Mouse (Mus musculus): Measurements from ENCODE around the gene Obp2b. TPM values are rescaled to one million over a fixed set of nuclear protein-coding genes. Genes with fewer than 3 reads are reported as not detected.
A peak's percentile ranks its signal among the peaks of the same experiment; 100 is the strongest.
"Not testable (repeated sequence)": the region's sequence is repeated elsewhere in the genome, so short reads cannot be mapped to it uniquely, and the experiment has no call there.

Obp2b gene
- not detected for total RNA-seq (2021)

DNA sequence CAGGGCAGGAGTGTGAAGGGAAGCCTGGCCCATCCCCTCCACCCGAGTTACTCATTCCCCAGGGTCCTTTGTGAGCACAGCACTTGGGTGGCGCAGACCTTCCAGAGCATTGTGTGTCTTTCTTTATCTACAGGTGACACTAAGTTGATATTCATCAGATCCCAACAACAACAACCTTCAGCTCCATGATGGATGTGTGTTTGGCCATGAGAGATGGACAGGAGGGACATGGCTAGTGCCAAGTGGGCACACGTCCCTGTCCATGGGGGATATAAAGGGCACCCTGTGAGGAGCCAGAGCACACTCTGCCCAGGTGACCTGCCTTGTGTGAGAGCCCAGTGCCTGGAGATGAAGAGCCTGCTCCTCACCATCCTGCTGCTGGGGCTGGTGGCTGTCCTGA, at the start of gene Obp2b:
Gene Obp2b, plus strand, starts transcription at position 301 of the 400 bp plus-strand sequence.
- DNase-seq (ENCODE audit: low spot score); intact Hi-C loops (cut with DNase I): not testable (repeated sequence)

DNA sequence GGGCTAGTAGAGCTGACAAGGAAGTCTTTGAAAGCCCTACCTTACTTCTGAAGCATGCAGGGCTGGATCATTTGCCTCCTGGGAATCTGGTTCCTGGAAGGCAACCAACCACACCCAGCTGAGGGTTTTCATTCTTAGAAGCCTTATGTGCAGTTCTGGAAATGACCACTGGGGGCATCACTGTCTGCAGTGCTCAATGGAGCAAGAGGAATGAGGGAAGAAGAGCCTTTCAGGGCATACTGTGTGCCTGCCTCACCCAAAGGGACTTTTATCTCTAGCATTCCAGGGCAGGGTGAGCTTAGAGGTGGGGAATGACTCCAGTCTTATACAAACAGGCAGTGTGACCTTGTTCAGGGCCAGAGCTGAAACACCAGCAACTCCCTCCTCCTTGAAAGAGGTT, 42.2 kb upstream of the Obp2b start:
- intact Hi-C loops (cut with DNase I) = loop anchor here (5.0 kb wide), 1 partner anchor 38 kb away; no protein-coding TSS in a partner anchor
- DNase-seq (ENCODE audit: low spot score) = peak; percentile 19

DNA sequence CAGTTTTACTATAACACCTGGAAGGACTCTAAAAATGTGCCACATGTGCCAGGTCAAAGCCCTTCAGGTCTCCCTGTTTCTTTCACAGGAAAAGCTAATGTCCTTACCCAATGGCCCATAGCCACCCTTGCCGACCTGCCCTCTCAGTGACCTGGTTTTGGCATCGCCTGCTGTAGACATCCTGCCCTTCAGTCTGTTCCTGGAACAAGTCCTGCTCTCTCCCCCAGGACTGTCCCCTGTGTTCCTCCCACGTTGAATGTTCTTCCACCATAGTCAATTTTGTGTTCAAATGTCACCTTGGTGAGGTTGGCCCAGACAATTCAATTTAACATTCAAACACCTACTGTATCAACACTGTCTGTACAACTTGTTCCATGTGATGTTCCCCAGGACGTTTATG, 39.9 kb upstream of the Obp2b start:
- intact Hi-C loops (cut with DNase I) = loop anchor here (5.0 kb wide), 1 partner anchor 35 kb away; no protein-coding TSS in a partner anchor
- no peak for DNase-seq (ENCODE audit: low spot score)

DNA sequence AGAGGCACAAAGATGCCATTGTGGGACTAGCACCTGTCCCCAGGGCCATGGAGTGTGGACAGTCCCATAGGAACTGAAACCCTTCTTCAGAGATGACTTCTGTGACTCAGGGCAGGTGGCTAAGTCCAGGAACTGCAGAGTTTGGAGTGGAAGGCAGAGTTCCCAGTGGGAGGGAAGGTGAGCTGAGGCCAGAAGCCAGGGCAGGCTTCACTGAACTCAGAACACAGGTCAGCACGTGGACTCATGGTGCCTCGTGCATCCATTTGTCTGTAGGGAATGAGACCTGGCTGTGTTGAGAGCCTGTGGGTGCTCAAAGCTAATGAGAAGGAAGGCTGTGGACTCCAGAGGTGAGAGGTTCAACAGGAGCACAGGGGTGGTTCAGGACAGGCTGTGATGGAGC, 38.1 kb upstream of the Obp2b start:
- intact Hi-C loops (cut with DNase I) = loop anchor here (2.0 to 5.0 kb wide), 2 partner anchors 34 to 54 kb away; no protein-coding TSS in a partner anchor

DNA sequence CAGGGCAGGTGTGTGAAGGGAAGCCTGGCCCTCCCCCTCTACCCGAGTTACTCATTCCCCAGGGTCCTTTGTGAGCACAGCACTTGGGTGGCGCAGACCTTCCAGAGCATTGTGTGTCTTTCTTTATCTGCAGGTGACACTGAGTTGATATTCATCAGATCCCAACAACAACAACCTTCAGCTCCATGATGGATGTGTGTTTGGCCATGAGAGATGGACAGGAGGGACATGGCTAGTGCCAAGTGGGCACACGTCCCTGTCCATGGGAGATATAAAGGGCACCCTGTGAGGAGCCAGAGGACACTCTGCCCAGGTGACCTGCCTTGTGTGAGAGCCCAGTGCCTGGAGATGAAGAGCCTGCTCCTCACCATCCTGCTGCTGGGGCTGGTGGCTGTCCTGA, 37.1 kb upstream of the Obp2b start, which contains the start of gene Obp2a:
Gene Obp2a, plus strand, starts transcription at position 301 of the 400 bp plus-strand sequence.
- not testable (repeated sequence) for DNase-seq (ENCODE audit: low spot score)
- intact Hi-C loops (cut with DNase I) = loop anchor here (2.0 to 5.0 kb wide), 2 partner anchors 33 to 53 kb away; no protein-coding TSS in a partner anchor

More for the DNA sequence above, 38.1 kb upstream of the Obp2b start:
- DNase-seq (ENCODE audit: low spot score) = no peak

DNA sequence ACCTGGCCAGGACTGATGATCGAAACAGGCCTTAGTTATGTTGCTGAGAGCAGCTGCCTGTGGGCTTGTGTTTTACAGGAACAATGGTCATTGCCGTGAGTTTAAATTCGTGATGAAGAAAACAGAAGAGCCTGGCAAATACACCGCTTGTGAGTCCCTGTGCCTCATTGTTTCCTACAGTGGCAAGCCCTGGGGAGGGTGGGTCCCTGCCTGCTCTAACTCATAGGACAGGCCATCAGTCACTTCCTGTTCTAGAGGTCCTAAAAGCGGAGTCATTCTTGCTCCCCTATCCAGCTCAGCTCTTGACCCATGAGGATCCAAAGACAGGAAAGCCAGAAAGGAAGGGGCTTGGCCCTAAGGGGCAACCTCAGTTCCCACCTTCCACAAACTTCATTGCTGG, 35.8 kb upstream of the Obp2b start:
- intact Hi-C loops (cut with DNase I) = no loop called here
- no peak for DNase-seq (ENCODE audit: low spot score)

DNA sequence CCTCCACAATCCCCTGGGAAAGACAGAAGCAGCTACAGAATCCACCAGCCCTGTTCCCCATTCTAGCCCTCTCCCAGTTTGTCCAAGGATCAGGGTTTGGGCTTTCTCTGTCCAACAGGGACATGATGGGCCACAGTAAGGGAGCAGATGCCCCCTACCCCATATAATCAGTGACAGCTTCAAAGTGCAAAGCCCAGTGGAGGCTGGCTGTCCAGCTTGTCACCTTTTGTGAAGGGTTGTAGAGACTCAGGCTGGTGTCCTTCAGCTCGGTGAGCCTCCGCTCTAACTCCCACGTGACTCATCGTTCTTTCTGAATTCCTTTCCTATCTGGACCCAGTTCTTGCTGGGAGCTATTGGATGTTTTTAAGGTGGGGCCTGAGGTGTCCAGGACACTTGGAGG, 33.1 kb upstream of the Obp2b start:
- no peak for DNase-seq (ENCODE audit: low spot score)
- intact Hi-C loops (cut with DNase I) = no loop called here

DNA sequence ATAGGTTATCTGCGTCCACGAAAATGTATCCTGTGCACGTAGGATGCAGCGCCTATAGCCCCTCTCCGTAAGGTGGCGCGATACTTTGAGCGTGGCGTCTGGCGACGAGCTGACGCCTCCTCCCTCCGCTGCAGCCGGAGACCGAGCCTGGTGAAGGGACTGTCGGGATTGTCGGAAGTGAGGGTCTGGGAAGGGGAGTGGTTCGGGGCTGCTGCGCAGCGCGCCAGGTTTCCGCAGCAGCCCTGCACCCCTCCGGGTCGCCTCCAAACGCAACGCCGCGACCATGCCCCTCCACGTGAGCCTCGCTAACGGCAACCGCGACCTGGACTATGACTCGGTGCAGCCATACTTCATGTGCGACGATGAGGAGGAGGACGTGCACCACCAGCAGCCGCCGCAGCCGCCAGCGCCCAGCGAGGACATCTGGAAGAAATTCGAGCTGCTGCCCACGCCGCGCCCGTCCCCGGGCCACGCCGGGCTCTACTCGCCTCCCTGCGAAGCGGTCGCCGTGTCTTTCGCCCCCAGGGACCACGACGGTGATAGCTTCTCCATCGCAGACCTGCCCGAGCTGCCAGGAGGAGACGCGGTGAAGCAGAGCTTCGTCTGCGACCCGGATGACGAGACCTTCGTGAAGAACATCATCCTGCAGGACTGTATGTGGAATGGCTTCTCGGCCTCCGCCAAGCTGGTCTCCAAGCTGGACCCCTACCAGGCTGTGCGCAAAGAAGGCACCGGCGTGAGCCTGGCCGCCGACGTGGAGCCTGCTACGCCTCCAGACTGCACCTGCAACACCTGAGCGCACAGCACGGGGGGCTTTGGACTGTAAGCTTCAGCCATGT, 29.9 kb upstream of the Obp2b start, which contains the start of gene Bmyc:
Gene Bmyc, plus strand, starts transcription at position 97 of the 839 bp plus-strand sequence.
- intact Hi-C loops (cut with DNase I) = no loop called here

DNA sequence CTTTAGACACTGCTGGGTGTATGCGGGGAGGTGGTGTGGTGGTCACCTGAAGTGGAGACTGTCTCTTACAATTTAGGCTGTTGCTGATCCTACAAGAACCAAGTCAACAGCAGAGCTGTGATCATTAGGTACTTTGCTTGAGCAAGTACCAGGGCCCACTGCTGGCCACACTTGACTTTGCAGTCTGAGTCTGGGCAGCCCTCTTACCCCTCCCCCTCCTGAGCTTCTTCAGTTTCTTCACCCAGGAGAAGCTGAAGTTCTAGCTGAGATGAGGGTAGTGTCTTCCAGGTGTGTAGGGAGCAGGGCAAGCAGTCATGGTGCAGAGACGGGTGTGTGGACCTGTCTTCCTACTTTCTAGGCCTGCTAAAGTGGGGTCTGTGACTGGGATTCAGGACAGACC, 28.7 kb upstream of the Obp2b start:
- no peak for DNase-seq (ENCODE audit: low spot score)
- intact Hi-C loops (cut with DNase I) = no loop called here

More for the DNA sequence above, 29.9 kb upstream of the Obp2b start, which contains the start of gene Bmyc:
- DNase-seq (ENCODE audit: low spot score) = peak; percentile 51

DNA sequence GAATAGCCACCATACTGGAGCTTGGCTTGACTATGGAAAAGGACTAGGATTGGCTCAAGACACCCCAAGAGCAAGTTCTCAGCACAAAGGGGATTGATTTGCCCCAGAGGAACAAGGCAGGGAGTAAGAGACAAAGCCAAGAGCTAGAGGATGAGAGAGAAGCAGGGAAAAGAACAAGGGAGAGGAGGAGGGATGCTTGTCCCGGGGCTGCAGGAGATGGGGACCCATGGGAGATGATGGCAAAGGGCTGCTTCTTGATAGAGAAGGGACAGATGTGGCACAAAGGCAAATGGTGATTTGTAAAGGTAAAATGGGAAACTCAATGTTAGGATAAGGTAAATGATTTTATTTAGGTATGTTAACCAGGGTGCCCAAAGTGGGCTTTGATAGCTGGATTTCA, 27.8 kb upstream of the Obp2b start:
- intact Hi-C loops (cut with DNase I); DNase-seq (ENCODE audit: low spot score): not testable (repeated sequence)

DNA sequence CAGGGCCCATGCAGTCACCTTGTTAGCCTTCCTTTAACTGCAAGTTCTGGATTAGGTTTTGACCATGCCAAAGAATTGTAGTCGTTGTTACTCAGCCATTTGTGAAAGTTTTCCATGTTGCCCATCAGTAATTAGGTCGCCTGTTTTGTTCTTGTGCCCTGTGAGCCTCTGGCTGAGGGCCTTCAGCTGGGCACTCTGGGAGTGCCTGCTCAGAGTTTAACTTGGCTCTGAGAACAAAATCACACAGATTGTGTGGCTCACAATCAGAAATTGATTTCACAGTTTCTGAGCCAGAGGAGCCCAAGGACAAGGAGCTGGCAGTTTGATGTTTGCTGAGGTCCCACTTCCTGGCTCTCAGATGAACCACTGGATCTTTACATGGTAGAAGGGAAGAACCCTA, 27.0 kb upstream of the Obp2b start:
- DNase-seq (ENCODE audit: low spot score); intact Hi-C loops (cut with DNase I): not testable (repeated sequence)

DNA sequence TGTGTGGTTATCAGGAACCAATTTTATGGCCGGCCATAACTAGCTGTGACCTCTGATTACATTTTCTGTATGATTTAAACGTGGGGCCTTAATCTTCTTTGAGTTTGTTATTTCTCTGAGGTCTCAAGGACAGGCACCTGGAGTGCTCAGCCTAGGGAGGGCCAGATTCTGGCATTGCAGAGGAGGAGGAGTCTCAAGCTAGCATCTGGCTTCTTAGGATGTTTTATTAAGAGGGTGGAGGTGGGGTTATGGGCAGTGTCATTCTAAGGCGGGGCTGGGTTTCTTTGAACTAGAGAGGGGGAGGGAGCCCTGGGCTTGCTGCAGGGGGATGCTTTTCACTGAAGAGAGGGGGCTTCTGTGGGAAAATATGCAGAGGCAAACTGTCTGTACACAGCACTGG, 25.2 kb upstream of the Obp2b start:
- intact Hi-C loops (cut with DNase I); DNase-seq (ENCODE audit: low spot score): not testable (repeated sequence)

DNA sequence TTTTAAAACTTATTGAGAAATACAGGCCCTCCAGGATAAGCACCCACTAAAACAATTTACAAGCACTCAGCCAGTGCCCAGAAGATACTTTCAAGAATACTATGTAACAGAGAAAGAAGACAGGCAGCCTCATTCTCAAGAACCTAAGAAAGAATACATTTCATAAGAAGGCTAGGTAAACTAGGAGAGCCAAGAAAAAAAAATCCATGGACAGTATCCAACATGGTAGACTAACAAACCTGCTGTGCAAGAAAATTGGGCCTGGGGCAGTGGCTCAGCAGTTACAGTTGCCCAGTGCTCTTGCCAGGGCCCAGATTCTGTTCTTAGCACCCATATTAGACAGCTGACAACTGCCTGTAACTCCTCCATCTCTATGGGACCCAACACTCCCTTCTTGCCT, 19.6 kb upstream of the Obp2b start:
- intact Hi-C loops (cut with DNase I) = no loop called here

DNA sequence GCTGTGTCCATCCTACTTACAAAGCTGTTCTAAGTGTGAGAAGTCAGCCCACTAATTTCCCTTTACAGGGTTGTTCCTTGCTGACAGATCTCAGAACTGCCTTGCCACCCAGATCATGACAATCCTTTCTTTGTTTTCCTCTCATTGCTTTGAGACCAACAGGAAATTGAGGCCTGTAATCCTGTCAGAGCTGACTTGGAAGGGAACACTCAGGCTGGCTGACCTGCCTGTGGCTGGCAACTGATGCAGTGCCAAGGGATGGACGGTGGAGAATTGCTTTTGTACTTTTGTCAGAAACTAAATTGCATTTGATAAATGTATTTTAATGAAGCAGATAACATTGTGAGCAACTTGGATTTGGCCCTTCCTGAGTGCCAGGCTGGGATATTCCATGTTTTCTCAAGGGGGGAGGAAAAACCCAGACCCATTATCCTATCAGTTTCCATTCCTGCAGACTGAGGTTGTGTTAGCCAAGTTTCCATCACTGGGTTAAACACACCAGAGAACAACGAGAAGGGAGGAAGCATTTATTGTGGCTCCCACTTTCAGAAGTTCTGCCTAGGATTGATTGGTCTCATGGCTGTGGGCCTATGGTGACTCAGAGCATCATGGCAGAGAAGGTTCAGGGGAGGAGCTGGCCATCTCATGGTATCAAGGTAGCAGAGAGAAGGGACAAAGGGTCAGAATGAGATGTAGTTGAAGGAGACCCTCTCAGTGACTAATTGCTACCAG, 3.4 kb upstream of the Obp2b start:
- no peak for DNase-seq (ENCODE audit: low spot score)
- intact Hi-C loops (cut with DNase I) = loop anchor here (5.0 kb wide), 1 partner anchor 36 kb away; no protein-coding TSS in a partner anchor

More for the DNA sequence above, 19.6 kb upstream of the Obp2b start:
- DNase-seq (ENCODE audit: low spot score) = no peak

DNA sequence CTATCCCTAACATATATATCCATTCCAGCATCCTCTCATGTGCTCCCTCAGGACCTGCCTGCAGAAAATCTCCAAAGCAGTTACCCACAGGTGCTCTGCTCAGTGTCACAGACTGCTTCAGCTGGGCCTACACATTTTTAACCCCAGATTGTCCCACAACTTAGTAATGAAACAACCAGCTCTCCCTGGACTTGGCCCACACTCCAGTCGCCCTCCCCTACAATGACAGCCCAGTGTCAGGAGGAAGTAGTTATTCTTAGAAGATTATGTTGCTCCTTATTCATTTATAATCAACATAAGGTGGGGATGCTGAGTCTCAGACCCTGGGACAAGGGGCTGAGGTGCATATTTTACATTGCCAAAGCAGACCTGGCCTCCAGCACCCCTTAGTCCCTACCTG, 4.9 kb downstream of the Obp2b start:
- no peak for DNase-seq (ENCODE audit: low spot score)

DNA sequence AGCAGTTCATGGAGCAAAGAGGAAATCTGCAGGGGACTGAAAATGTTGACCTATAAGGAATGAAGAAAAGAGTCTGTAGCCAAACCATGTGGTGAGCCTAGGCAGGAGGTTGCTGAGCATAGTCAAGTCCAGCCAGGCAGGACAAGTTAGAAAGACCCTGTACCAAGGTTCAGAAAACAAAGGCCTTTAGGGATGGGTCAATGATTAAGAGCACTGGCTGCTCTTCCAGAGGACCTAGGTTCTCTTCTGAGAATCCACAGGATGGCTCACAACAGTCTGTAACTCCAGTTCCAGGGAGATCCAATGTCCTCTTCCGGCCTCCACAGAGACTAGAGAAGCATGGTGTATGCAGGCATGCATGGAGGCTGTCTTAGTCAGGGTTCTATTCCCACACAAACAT, 17.4 kb downstream of the Obp2b start:
- intact Hi-C loops (cut with DNase I) = no loop called here
- no peak for DNase-seq (ENCODE audit: low spot score)

More for the DNA sequence above, 4.9 kb downstream of the Obp2b start:
- intact Hi-C loops (cut with DNase I) = no loop called here

DNA sequence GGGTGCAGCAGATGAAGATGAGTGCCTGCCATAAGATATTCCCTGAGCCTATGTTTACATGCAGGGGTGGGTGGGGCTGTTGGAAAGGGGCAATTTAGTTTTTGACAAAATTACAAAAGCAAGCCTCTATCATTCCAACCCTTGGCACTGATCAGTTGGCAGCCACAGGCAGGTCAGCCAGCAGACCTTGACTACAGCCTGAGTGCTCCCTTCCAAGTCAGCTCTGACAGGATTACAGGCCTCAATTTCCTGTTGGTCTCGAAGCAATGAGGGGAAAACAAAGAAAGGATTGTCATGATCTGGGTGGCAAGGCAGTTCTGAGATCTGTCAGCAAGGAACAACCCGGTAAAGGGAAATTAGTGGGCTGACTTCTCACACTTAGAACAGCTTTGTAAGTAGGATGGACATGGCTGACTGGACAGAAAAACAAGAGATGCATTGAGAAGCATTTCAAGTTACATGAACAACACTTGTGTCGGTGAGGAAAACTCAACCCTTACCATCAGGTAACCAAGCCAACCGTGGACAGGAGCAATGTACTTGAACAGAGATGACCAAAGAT, 21.3 kb downstream of the Obp2b start:
- intact Hi-C loops (cut with DNase I) = no loop called here
- no peak for DNase-seq (ENCODE audit: low spot score)

DNA sequence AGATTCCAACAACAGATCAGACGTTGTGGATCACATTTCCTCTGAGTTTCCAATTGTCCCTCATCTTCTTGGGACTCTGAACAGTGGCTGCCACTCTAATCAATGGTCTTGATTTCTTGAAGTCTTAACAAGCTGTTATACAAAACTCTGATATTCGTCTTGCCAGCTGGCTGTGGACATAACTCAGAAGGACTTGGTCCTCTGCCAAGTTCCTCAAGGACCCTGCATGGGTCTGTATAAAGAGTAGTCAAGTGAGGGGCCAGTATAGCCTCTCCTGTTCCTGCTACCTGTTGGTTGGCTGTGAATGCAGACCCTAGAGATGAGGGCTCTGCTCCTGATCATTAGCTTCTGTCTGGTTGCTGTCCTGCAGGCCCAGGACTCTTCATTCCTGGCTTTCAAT, 28.5 kb downstream of the Obp2b start, which contains the start of gene Lcn3:
Gene Lcn3, plus strand, starts transcription at position 301 of the 400 bp plus-strand sequence.
- DNase-seq (ENCODE audit: low spot score) = no peak
- intact Hi-C loops (cut with DNase I) = no loop called here

DNA sequence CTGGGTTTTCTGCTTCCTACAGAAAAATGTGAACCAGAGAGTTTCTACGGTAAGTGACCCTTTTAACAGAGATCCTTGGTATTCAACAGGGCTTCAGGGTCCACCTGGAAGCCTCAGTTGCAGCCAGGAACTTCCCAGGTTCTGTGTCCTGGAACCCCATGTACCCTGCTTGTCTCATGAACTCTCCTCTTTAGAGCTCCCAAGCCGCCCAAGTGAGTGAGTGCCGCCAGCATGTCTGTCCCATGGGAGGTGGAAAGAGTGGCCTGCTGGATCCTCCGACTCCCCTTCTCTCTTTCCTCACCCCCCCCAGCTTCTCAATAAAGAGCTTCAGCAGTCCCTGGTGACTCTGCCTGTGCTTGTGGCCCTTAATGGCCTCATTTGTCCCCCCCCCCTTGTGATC, 31.0 kb downstream of the Obp2b start:
- intact Hi-C loops (cut with DNase I) = no loop called here
- no peak for DNase-seq (ENCODE audit: low spot score)

DNA sequence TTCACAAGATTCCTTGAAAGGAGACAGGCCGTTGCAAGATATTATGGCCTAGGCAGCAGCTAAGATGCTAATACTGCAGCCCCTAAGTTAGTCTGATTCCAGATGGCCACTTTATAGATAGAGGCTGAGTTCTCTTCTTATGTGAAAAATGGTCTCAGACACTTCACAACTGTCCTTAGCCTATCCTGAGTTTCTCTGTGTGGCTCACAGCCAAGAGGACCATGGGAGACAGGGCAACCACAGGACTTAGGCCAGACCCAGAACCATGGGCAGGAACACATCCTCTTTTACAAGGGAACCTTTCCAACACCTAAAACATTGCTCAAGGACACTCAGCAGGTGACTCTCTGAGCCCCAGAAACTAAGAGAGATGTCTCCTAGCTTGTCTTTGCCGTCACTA, 36.7 kb downstream of the Obp2b start:
- no peak for DNase-seq (ENCODE audit: low spot score)
- intact Hi-C loops (cut with DNase I) = no loop called here
